Mouse (Mus musculus): ENCODE results near the gene Lat2.

DNA sequence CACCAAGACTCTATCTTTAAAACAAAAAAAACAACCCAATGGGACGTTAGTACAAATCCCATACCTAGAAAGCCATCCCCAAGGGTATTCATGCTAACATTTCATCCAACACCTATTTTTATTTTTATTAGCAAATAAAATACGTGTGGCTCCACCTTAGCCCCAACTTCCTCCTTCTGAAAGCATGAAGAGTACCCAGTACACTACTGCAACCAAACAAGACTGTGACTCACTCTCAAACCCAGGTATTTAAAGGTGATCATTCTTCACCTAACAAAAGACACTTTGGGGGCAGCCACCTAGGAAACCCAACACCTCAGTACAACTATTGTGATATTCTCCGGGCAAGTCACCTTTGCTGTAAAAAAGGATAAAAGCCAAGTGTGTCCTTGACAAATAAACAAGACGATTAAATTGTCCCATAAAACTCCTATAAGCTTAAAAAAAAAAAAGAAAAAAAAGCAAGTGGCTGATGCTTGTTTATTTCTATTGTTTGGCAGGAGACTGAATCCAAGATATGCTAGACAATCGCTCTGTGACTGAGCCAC lies 23.1 kb upstream of the Lat2 start:
- TF ChIP-seq CTCF (IDR thresholded peaks at IDR 0.05; ENCODE audit: borderline replicate concordance, extremely low read depth, insufficient read depth, insufficient read length) (no peak), POLR2A (IDR thresholded peaks at IDR 0.05; ENCODE audit: borderline replicate concordance, extremely low read depth, insufficient read depth, insufficient read length, poor library complexity, severe bottlenecking) (no peak)

Measured in brain, embryonic 14.5 days (tissue).